7 mouse cellular contexts compared by ENCODE assay signal in genomic region chr11:70655571-70656455, GRCm38 (mm10). TPM values are rescaled to one million over a fixed set of nuclear protein-coding genes. Genes with fewer than 3 reads are reported as not detected.
DNase-seq lines count a peak whose midpoint lies in the region; ATAC-seq and TF ChIP-seq lines count a peak whose summit lies in the region.

No protein-coding gene starts in this region.

- no peaks in the 10 kb centered on the region for H3K27me3 ChIP-seq in cerebellum, adult 2 months (ENCODE audit: control insufficient read depth, insufficient read depth, low read length)
- peaks cover 16% of the 10 kb centered on the region for H3K27me3 ChIP-seq in liver, embryonic 15.5 days
- no peaks in the 10 kb centered on the region for H3K27me3 ChIP-seq in neural tube, embryonic 14.5 days (ENCODE audit: control insufficient read depth, insufficient read depth, low read length)

- H3K4me1 ChIP-seq in cerebellum, adult 2 months (ENCODE audit: control insufficient read depth, insufficient read depth, low read length), result peaks cover 9% of the 10 kb centered on the region
- H3K4me1 ChIP-seq in liver, embryonic 15.5 days (replicated peaks), result peaks cover 57% of the 10 kb centered on the region
- peaks cover 23% of the 10 kb centered on the region for H3K4me1 ChIP-seq in neural tube, embryonic 14.5 days (ENCODE audit: control insufficient read depth, insufficient read depth, low read length)

- H3K27ac ChIP-seq in cerebellum, adult 2 months (ENCODE audit: insufficient read depth, low read length), result peak overlapping the region; percentile 70; the same call in 1 of the 2 replicates
- peak overlapping the region; percentile 99 for H3K27ac ChIP-seq in liver, embryonic 15.5 days (replicated peaks)
- peak overlapping the region; percentile 96 for H3K27ac ChIP-seq in neural tube, embryonic 14.5 days (ENCODE audit: low read depth, low read length)

- H3K9ac ChIP-seq in liver, embryonic 15.5 days, result peak overlapping the region; percentile 98
- H3K9ac ChIP-seq in neural tube, embryonic 14.5 days (replicated peaks; ENCODE audit: low read depth, low read length), result peak overlapping the region; percentile 59

- ATAC-seq in liver, embryonic 15.5 days (ENCODE audit: insufficient read depth), result no peak
- 0 out of 2 replicates have a peak, but pooled peaks have one; percentile 19 for ATAC-seq in neural tube, embryonic 14.5 days (ENCODE audit: low read depth)

- peak overlapping the region; percentile 99 for H3K4me3 ChIP-seq in cerebellum, adult 2 months (replicated peaks; ENCODE audit: insufficient read depth, low read depth, low read length)
- peak overlapping the region; percentile 99 for H3K4me3 ChIP-seq in liver, embryonic 15.5 days (replicated peaks)
- peak overlapping the region; percentile 98 for H3K4me3 ChIP-seq in neural tube, embryonic 14.5 days (ENCODE audit: low read depth, low read length)

- TF ChIP-seq CTCF in cerebellum, adult 2 months (IDR thresholded peaks at IDR 0.05; ENCODE audit: borderline replicate concordance, insufficient read depth, low read depth, low read length), result no peak

- 1% methylated on average over 61 of the region's 61 CpGs for WGBS in cerebellum, adult 2 months
- 1% methylated on average over 61 of the region's 61 CpGs for WGBS in liver, embryonic 15.5 days (ENCODE audit: insufficient replicate concordance)
- under 1% methylated on average over 60 of the region's 61 CpGs for WGBS in neural tube, embryonic 14.5 days

- no peak for TF ChIP-seq POLR2A in cerebellum, adult 2 months (IDR thresholded peaks at IDR 0.05; ENCODE audit: borderline replicate concordance, insufficient read depth, low read length)

- DNase-seq in NIH3T3 (ENCODE audit: low read depth), result peak; percentile 78
- DNase-seq in cerebellum, adult 2 months, result peak in 1 of 2 experiments; percentile 54
- DNase-seq in gastrocnemius, postnatal 14 days, result peak; percentile 84
- peak; percentile 85 for DNase-seq in induced T-regulatory cell, adult 2 months (ENCODE audit: low read depth)
- DNase-seq in urinary bladder, postnatal 4 days (ENCODE audit: low spot score in 2 of 2), result peak; percentile 75 to 78

- H3K4me2 ChIP-seq in liver, embryonic 15.5 days, result peak overlapping the region; percentile 99
- peak overlapping the region; percentile 91 for H3K4me2 ChIP-seq in neural tube, embryonic 14.5 days (ENCODE audit: low read depth, low read length)

- H3K36me3 ChIP-seq in liver, embryonic 15.5 days (replicated peaks), result peaks cover 24% of the 10 kb centered on the region
- peaks cover 11% of the 10 kb centered on the region for H3K36me3 ChIP-seq in neural tube, embryonic 14.5 days (ENCODE audit: control insufficient read depth, insufficient read depth, low read length)

- no peaks in the 10 kb centered on the region for H3K9me3 ChIP-seq in liver, embryonic 15.5 days (replicated peaks)
- H3K9me3 ChIP-seq in neural tube, embryonic 14.5 days (ENCODE audit: control insufficient read depth, low read length), result no peaks in the 10 kb centered on the region

- intact Hi-C loops in gastrocnemius, postnatal 14 days (cut with DNase I; ENCODE audit: low total_unique reads), result no loop called here

RNA-seq across cellular contexts. Expression of gene Eno3, which starts 1.2 kb away (rescaled TPM):
- 35.0 and 35.9 TPM in 2 replicates for polyA plus RNA-seq in cerebellum, adult 2 months (2012; rRNA removed)
- 1,000 to 10,000 TPM; 6,763 to 7,262 TPM for total RNA-seq in gastrocnemius, postnatal 14 days (2021)
- polyA plus RNA-seq in liver, embryonic 15.5 days (2015; fragmentation: Nextera tagmentation; extraction: Ambion mirVana), result 10.8 and 18.2 TPM in 2 replicates
- 8.3 and 10.1 TPM in 2 replicates for polyA plus RNA-seq in neural tube, embryonic 14.5 days (2014; fragmentation: Nextera tagmentation; extraction: Ambion mirVana)

RNA-seq across cellular contexts. Expression of gene Pfn1, which starts 1.4 kb away (rescaled TPM):
- polyA plus RNA-seq in cerebellum, adult 2 months (2012; rRNA removed), result 289 and 305 TPM in 2 replicates
- total RNA-seq in gastrocnemius, postnatal 14 days (2021), result 100 to 1,000 TPM; 340 to 388 TPM
- 927 and 1,040 TPM in 2 replicates for polyA plus RNA-seq in liver, embryonic 15.5 days (2015; fragmentation: Nextera tagmentation; extraction: Ambion mirVana)
- polyA plus RNA-seq in neural tube, embryonic 14.5 days (2014; fragmentation: Nextera tagmentation; extraction: Ambion mirVana), result 578 and 686 TPM in 2 replicates

RNA-seq across cellular contexts. Expression of gene Slc25a11, which starts 8.5 kb away (rescaled TPM):
- 184 and 191 TPM in 2 replicates for polyA plus RNA-seq in cerebellum, adult 2 months (2012; rRNA removed)
- 100 to 1,000 TPM; 278 to 315 TPM for total RNA-seq in gastrocnemius, postnatal 14 days (2021)
- 70.3 and 79.4 TPM in 2 replicates for polyA plus RNA-seq in liver, embryonic 15.5 days (2015; fragmentation: Nextera tagmentation; extraction: Ambion mirVana)
- 156 and 172 TPM in 2 replicates for polyA plus RNA-seq in neural tube, embryonic 14.5 days (2014; fragmentation: Nextera tagmentation; extraction: Ambion mirVana)

RNA-seq across cellular contexts. Expression of gene Rnf167, which starts 8.8 kb away (rescaled TPM):
- polyA plus RNA-seq in cerebellum, adult 2 months (2012; rRNA removed), result 143 and 152 TPM in 2 replicates
- 10 to 100 TPM; 34.9 to 35.7 TPM for total RNA-seq in gastrocnemius, postnatal 14 days (2021)
- 76.8 and 80.4 TPM in 2 replicates for polyA plus RNA-seq in liver, embryonic 15.5 days (2015; fragmentation: Nextera tagmentation; extraction: Ambion mirVana)
- polyA plus RNA-seq in neural tube, embryonic 14.5 days (2014; fragmentation: Nextera tagmentation; extraction: Ambion mirVana), result 98.6 and 110 TPM in 2 replicates

RNA-seq across cellular contexts. Expression of gene Spag7, which starts 13.4 kb away (rescaled TPM):
- polyA plus RNA-seq in cerebellum, adult 2 months (2012; rRNA removed), result 84.3 and 93.2 TPM in 2 replicates
- total RNA-seq in gastrocnemius, postnatal 14 days (2021), result 100 to 1,000 TPM; 117 to 122 TPM
- 55.1 and 59.5 TPM in 2 replicates for polyA plus RNA-seq in liver, embryonic 15.5 days (2015; fragmentation: Nextera tagmentation; extraction: Ambion mirVana)
- polyA plus RNA-seq in neural tube, embryonic 14.5 days (2014; fragmentation: Nextera tagmentation; extraction: Ambion mirVana), result 136 and 151 TPM in 2 replicates
